Mouse (Mus musculus) heart, embryonic 16.5 days (tissue): ENCODE data around the gene Glyat. TPM values are rescaled to one million over a fixed set of nuclear protein-coding genes. Genes with fewer than 3 reads are reported as not detected.

Source experiments
- ATAC-seq: fragments of 200-750 bp; cut with Nextera tagmentation; replicated peaks from 2 replicates; pipeline ENCODE4 v1.8.0; 2017; ENCODE audit warnings: moderate number of reproducible peaks; ENCODE audit not compliant: insufficient read depth, low FRiP score; ENCODE audit errors: extremely low read depth
- H3K27ac ChIP-seq: fragments of 300-500 bp; sonication (generic); 2 replicates; pipeline ENCODE4 v1.5.1; 2014; ENCODE audit warnings: mild to moderate bottlenecking, low read length, control low read depth, moderate library complexity
- H3K27me3 ChIP-seq: fragments of 300-500 bp; sonication (generic); 2 replicates; pipeline ENCODE4 v1.6.1; 2014; ENCODE audit warnings: low read length, mixed read lengths; ENCODE audit not compliant: control insufficient read depth, insufficient read depth
- H3K36me3 ChIP-seq: fragments of 300-500 bp; sonication (generic); 2 replicates; pipeline ENCODE4 v1.6.1; 2014; ENCODE audit not compliant: control insufficient read depth, insufficient read depth
- H3K4me1 ChIP-seq: fragments of 300-500 bp; sonication (generic); 2 replicates; pipeline ENCODE4 v1.6.1; 2014; ENCODE audit warnings: low read length, mixed read lengths; ENCODE audit not compliant: control insufficient read depth, insufficient read depth
- H3K4me2 ChIP-seq: fragments of 300-500 bp; sonication (generic); 2 replicates; pipeline ENCODE4 v1.6.1; 2014; ENCODE audit warnings: low read depth, mild to moderate bottlenecking, control low read depth, low read length
- H3K4me3 ChIP-seq: fragments of 300-500 bp; sonication (generic); 2 replicates; pipeline ENCODE4 v1.5.1; 2014; ENCODE audit warnings: mild to moderate bottlenecking, control low read depth, low read length
- H3K9ac ChIP-seq: fragments of 300-500 bp; sonication (generic); 2 replicates; pipeline ENCODE4 v1.6.1; 2014; ENCODE audit warnings: low read length, control low read depth
- H3K9me3 ChIP-seq: fragments of 300-500 bp; sonication (generic); replicated peaks from 2 replicates; pipeline ENCODE4 v1.6.1; 2016; ENCODE audit warnings: low read length; ENCODE audit not compliant: control insufficient read depth
- WGBS: fragments of 180-500 bp; shearing (Covaris S2); extraction: QIAGEN DNeasy Blood & Tissue Kit; methylation state at CpG from one replicate; pipeline ENCODE4 v1.1.7; 2014; 5-methylcytosine and 5-hydroxymethylcytosine counted together
- polyA plus RNA-seq: library from polyadenylated mRNA; unstranded; fragments of >200 nt; fragmentation: Nextera tagmentation; extraction: Ambion mirVana; gene quantifications from 2 replicates; pipeline ENCODE4 v1.2.1, GENCODE M21; 2015

Gene Glyat
- not detected in 2 replicates for polyA plus RNA-seq

GRCm38 (mm10) chr19:12633176-12633575, at the start of gene Glyat:
Gene Glyat (plus strand): TSS chr19:12633308.
- H3K4me2 ChIP-seq: no peak within 1 kb of the TSS
- H3K9ac ChIP-seq: no peak within 1 kb of the TSS
- no peaks in the 10 kb centered on the region for H3K36me3 ChIP-seq
- H3K27ac ChIP-seq: no peak within 1 kb of the TSS
- ATAC-seq: no peak
- WGBS: 59% methylated on average over 4 of the region's 4 CpGs
- no peaks in the 10 kb centered on the region for H3K27me3 ChIP-seq
- H3K9me3 ChIP-seq: no peaks in the 10 kb centered on the region
- H3K4me1 ChIP-seq: no peaks in the 10 kb centered on the region
- H3K4me3 ChIP-seq: no peak within 1 kb of the TSS

- Histone ChIP-seq H3K4me3 (no peak overlapping the region), H3K36me3 (peaks cover 2% of the 10 kb centered on the region; the same call in 1 of the 2 replicates), H3K4me2 (no peak overlapping the region), H3K9me3 (no peaks in the 10 kb centered on the region), H3K4me1 (no peaks in the 10 kb centered on the region), H3K27me3 (no peaks in the 10 kb centered on the region), H3K27ac (no peak overlapping the region), H3K9ac (no peak overlapping the region)
- WGBS: 62% methylated on average over 4 of the region's 4 CpGs
- ATAC-seq: no peak
These were observed 47.8 kb upstream of the Glyat start for GRCm38 (mm10) chr19:12585310-12585709.

GRCm38 (mm10) chr19:12591908-12592307, 41.2 kb upstream of the Glyat start:
- H3K4me3 ChIP-seq: no peak overlapping the region
- no peaks in the 10 kb centered on the region for H3K36me3 ChIP-seq
- 7% methylated on average over 1 of the region's 1 CpGs for WGBS
- H3K27me3 ChIP-seq: no peaks in the 10 kb centered on the region
- ATAC-seq: peak; percentile 56
- no peaks in the 10 kb centered on the region for H3K9me3 ChIP-seq
- H3K9ac ChIP-seq: no peak overlapping the region
- no peak overlapping the region for H3K4me2 ChIP-seq
- H3K27ac ChIP-seq: no peak overlapping the region
- H3K4me1 ChIP-seq: no peaks in the 10 kb centered on the region; the same call in 1 of the 2 replicates

- Histone ChIP-seq H3K4me1 (no peaks in the 10 kb centered on the region; the same call in 1 of the 2 replicates), H3K4me3 (peak overlapping the region; percentile 69), H3K36me3 (no peaks in the 10 kb centered on the region), H3K4me2 (peak overlapping the region; percentile 89), H3K27me3 (no peaks in the 10 kb centered on the region), H3K27ac (no peak overlapping the region), H3K9me3 (no peaks in the 10 kb centered on the region), H3K9ac (no peak overlapping the region)
- WGBS: 51% methylated on average over 2 of the region's 2 CpGs
- ATAC-seq: no peak
These were observed 38.0 kb upstream of the Glyat start for GRCm38 (mm10) chr19:12595135-12595529.

- ATAC-seq: peak; percentile 88
These were observed 37.4 kb upstream of the Glyat start for GRCm38 (mm10) chr19:12595530-12596289.

GRCm38 (mm10) chr19:12596290-12597072, 36.6 kb upstream of the Glyat start:
- 17% methylated on average over 23 of the region's 23 CpGs for WGBS
- Histone ChIP-seq H3K36me3 (no peaks in the 10 kb centered on the region), H3K4me2 (peak overlapping the region; percentile 89), H3K27ac (no peak overlapping the region), H3K27me3 (no peaks in the 10 kb centered on the region), H3K9me3 (no peaks in the 10 kb centered on the region), H3K4me1 (no peaks in the 10 kb centered on the region; the same call in 1 of the 2 replicates), H3K4me3 (peak overlapping the region; percentile 69), H3K9ac (peak overlapping the region; percentile 74)
- peak; percentile 34; the same call in 1 of the 2 replicates for ATAC-seq

More at GRCm38 (mm10) chr19:12595530-12596289, 37.4 kb upstream of the Glyat start:
- H3K9ac ChIP-seq: peak overlapping the region; percentile 74
- H3K4me3 ChIP-seq: peak overlapping the region; percentile 69
- H3K36me3 ChIP-seq: no peaks in the 10 kb centered on the region
- no peaks in the 10 kb centered on the region for H3K9me3 ChIP-seq
- H3K27ac ChIP-seq: 0 out of 2 replicates have a peak overlapping the region, but pooled peaks have one; percentile 14
- peak overlapping the region; percentile 89 for H3K4me2 ChIP-seq
- under 1% methylated on average over 49 of the region's 49 CpGs for WGBS
- no peaks in the 10 kb centered on the region; the same call in 1 of the 2 replicates for H3K4me1 ChIP-seq
- H3K27me3 ChIP-seq: no peaks in the 10 kb centered on the region

GRCm38 (mm10) chr19:12597073-12597405, 36.1 kb upstream of the Glyat start:
- no peaks in the 10 kb centered on the region for H3K36me3 ChIP-seq
- no peak overlapping the region for H3K4me3 ChIP-seq
- no peaks in the 10 kb centered on the region for H3K9me3 ChIP-seq
- H3K27ac ChIP-seq: no peak overlapping the region
- no peaks in the 10 kb centered on the region; the same call in 1 of the 2 replicates for H3K4me1 ChIP-seq
- no peaks in the 10 kb centered on the region for H3K27me3 ChIP-seq
- H3K4me2 ChIP-seq: no peak overlapping the region
- ATAC-seq: no peak
- 54% methylated on average over 3 of the region's 3 CpGs for WGBS
- no peak overlapping the region for H3K9ac ChIP-seq

GRCm38 (mm10) chr19:12598674-12599073, 34.4 kb upstream of the Glyat start:
- no peak overlapping the region for H3K27ac ChIP-seq
- ATAC-seq: no peak
- no peaks in the 10 kb centered on the region for H3K27me3 ChIP-seq
- no peaks in the 10 kb centered on the region for H3K9me3 ChIP-seq
- no peak overlapping the region for H3K4me3 ChIP-seq
- no peaks in the 10 kb centered on the region; the same call in 1 of the 2 replicates for H3K4me1 ChIP-seq
- H3K4me2 ChIP-seq: no peak overlapping the region
- H3K36me3 ChIP-seq: no peaks in the 10 kb centered on the region
- H3K9ac ChIP-seq: no peak overlapping the region
- WGBS: 68% methylated on average over 3 of the region's 3 CpGs

GRCm38 (mm10) chr19:12599674-12600073, 33.4 kb upstream of the Glyat start, which contains the start of gene Gm4952:
Gene Gm4952 (plus strand): TSS chr19:12599974.
- H3K27ac ChIP-seq: no peak within 1 kb of the TSS
- WGBS: 62% methylated on average over 1 of the region's 1 CpGs
- no peak within 1 kb of the TSS for H3K4me2 ChIP-seq
- no peaks in the 10 kb centered on the region for H3K36me3 ChIP-seq
- no peaks in the 10 kb centered on the region for H3K27me3 ChIP-seq
- no peak for ATAC-seq
- H3K9ac ChIP-seq: no peak within 1 kb of the TSS
- no peaks in the 10 kb centered on the region for H3K9me3 ChIP-seq
- no peaks in the 10 kb centered on the region; the same call in 1 of the 2 replicates for H3K4me1 ChIP-seq
- H3K4me3 ChIP-seq: no peak within 1 kb of the TSS
